Mouse (Mus musculus) bone marrow, adult 2 months (tissue): ENCODE results near the gene Pdia5. TPM values are rescaled to one million over a fixed set of nuclear protein-coding genes. Genes with fewer than 3 reads are reported as not detected.

ENCODE experiments used
- H3K27ac ChIP-seq: fragments of 200-500 bp; 2 replicates; pipeline ENCODE4 v1.5.1; 2012; ENCODE audit warnings: low read depth, mild to moderate bottlenecking, control low read depth, inconsistent platforms, low read length; ENCODE audit not compliant: control insufficient read depth, poor library complexity, insufficient read depth
- H3K4me1 ChIP-seq: fragments of 200-500 bp; 2 replicates; pipeline ENCODE4 v1.6.1; 2011; ENCODE audit warnings: low read length; ENCODE audit not compliant: control insufficient read depth, insufficient read depth
- H3K4me3 ChIP-seq: fragments of 200-500 bp; replicated peaks from 2 replicates; pipeline ENCODE3; 2011; ENCODE audit warnings: mild to moderate bottlenecking, low read depth, low read length, control low read depth; ENCODE audit not compliant: control insufficient read depth
- CTCF ChIP-seq: fragments of 200-500 bp; IDR thresholded peaks from 2 replicates; pipeline ENCODE4 v1.5.1; 2011; ENCODE audit warnings: low read length, control low read depth; ENCODE audit not compliant: control insufficient read depth, insufficient read depth
- POLR2A ChIP-seq: fragments of 200-500 bp; IDR thresholded peaks from 2 replicates; pipeline ENCODE4 v1.6.1; 2011; ENCODE audit warnings: low read depth, mild to moderate bottlenecking, control low read depth, low read length, borderline replicate concordance; ENCODE audit not compliant: control insufficient read depth
- WGBS: fragments of 180-500 bp; shearing (Covaris S2); methylation state at CpG from one replicate; pipeline ENCODE4 v1.1.7; 2018; 5-methylcytosine and 5-hydroxymethylcytosine counted together
- polyA plus RNA-seq: library from polyadenylated mRNA; stranded (reverse); fragments of >200 nt; gene quantifications from 2 replicates; pipeline ENCODE4 v1.2.4, GENCODE M21; 2011; ENCODE audit warnings: low replicate concordance; ENCODE audit not compliant: missing spikeins, insufficient read depth, insufficient read length

Pdia5 gene
- polyA plus RNA-seq, 1 experiment: 6.6 TPM

DNA sequence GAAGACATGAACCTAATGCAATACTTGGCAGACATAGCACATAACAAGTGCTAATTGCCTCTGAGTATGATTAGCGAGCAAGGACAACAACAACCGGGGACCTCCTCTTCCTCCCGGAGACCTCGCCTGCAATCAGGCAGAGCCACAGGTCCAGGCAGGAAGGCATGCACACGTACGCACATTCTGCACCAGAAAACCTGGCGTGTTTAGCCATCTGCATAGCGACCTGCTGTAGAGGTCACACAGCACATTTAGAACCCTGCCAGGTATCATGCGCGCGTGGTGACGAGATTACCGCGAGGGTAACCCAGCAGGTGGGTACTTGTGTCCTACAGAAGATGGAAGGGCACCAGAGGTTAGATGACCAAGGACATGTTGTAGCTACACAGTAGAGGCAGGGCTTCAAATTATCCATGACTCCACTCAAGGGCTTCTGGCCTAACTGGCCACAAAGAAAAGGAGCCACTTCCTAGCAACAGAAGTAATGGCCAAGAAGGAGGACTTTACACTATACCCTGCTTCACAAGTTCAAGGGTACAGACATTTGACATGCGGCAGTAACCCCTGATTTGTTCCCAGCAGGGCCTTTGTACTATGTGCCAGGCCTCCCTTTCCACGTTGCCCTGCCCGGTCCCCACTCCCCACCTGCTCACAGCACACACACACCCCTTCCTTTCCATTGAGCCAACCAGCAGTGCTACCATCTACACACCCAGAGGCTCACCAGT is 18.7 kb downstream of the Pdia5 start:
- 80% methylated on average over 17 of the region's 17 CpGs for WGBS
- Histone ChIP-seq H3K4me1 (no peaks in the 10 kb centered on the region), H3K4me3 (no peak overlapping the region), H3K27ac (no peak overlapping the region)
- no peak for TF ChIP-seq CTCF
- TF ChIP-seq POLR2A: no peak

- WGBS: 73% methylated on average over 8 of the region's 8 CpGs
- TF ChIP-seq POLR2A: no peak
- no peak for TF ChIP-seq CTCF
- H3K27ac ChIP-seq: no peak overlapping the region
These were observed 19.7 kb downstream of the Pdia5 start for GRCm38 (mm10) chr16:35470983-35471382.

GRCm38 (mm10) chr16:35470096-35470495 is 20.6 kb downstream of the Pdia5 start:
- WGBS: 78% methylated on average over 8 of the region's 8 CpGs
- no peaks in the 10 kb centered on the region for H3K4me1 ChIP-seq
- TF ChIP-seq POLR2A: no peak
- TF ChIP-seq CTCF: no peak

More at GRCm38 (mm10) chr16:35470983-35471382, 19.7 kb downstream of the Pdia5 start:
- Histone ChIP-seq H3K4me1 (no peaks in the 10 kb centered on the region), H3K4me3 (no peak overlapping the region)

GRCm38 (mm10) chr16:35469016-35469415 is 21.7 kb downstream of the Pdia5 start:
- WGBS: 64% methylated on average over 6 of the region's 6 CpGs
- Histone ChIP-seq H3K4me3 (no peak overlapping the region), H3K4me1 (no peaks in the 10 kb centered on the region), H3K27ac (no peak overlapping the region)
- no peak for TF ChIP-seq CTCF

More at GRCm38 (mm10) chr16:35470096-35470495, 20.6 kb downstream of the Pdia5 start:
- Histone ChIP-seq H3K27ac (no peak overlapping the region), H3K4me3 (no peak overlapping the region)

DNA sequence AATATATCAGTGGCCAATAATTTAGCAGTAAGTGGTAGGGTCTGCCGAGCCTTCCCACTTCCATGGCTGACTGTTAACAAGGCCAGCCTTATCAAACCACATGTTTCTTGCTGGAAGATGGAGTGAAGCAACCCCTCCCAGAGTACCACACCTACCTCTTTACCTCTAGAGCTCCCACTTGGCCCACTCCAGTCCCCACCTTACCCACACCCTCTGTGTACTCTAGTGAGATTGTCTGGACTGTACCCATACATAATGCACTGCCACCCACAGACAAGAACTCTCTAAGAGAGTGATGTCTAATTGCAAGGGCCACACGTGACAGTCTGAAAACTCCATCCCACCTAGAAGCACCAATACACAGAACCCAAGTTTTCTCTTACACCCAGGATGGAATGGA is 23.6 kb downstream of the Pdia5 start:
- Histone ChIP-seq H3K27ac (no peak overlapping the region), H3K4me3 (no peak overlapping the region), H3K4me1 (no peaks in the 10 kb centered on the region)
- TF ChIP-seq CTCF (no peak), POLR2A (no peak)
- WGBS: 80% methylated on average over 2 of the region's 2 CpGs

- TF ChIP-seq CTCF (no peak), POLR2A (no peak)
- WGBS: 79% methylated on average over 4 of the region's 4 CpGs
These were observed 24.8 kb downstream of the Pdia5 start for GRCm38 (mm10) chr16:35465808-35466351.

GRCm38 (mm10) chr16:35464686-35465308 is 25.9 kb downstream of the Pdia5 start:
- no peak for TF ChIP-seq CTCF
- TF ChIP-seq POLR2A: no peak
- H3K4me1 ChIP-seq: no peaks in the 10 kb centered on the region
- 80% methylated on average over 12 of the region's 12 CpGs for WGBS
- no peak overlapping the region for H3K27ac ChIP-seq
- no peak overlapping the region for H3K4me3 ChIP-seq

More at GRCm38 (mm10) chr16:35465808-35466351, 24.8 kb downstream of the Pdia5 start:
- Histone ChIP-seq H3K27ac (no peak overlapping the region), H3K4me1 (no peaks in the 10 kb centered on the region), H3K4me3 (no peak overlapping the region)

GRCm38 (mm10) chr16:35463708-35464107 is 27.0 kb downstream of the Pdia5 start:
- no peak overlapping the region for H3K27ac ChIP-seq

More at GRCm38 (mm10) chr16:35463708-35464107, 27.0 kb downstream of the Pdia5 start:
- H3K4me1 ChIP-seq: no peaks in the 10 kb centered on the region
- no peak for TF ChIP-seq CTCF
- TF ChIP-seq POLR2A: no peak
- H3K4me3 ChIP-seq: no peak overlapping the region
- 93% methylated on average over 10 of the region's 10 CpGs for WGBS
